Mouse (Mus musculus) layer of hippocampus, adult 18-20 months (tissue): ENCODE data around the gene Jag1. TPM values are rescaled to one million over a fixed set of nuclear protein-coding genes. Genes with fewer than 3 reads are reported as not detected.

ENCODE experiments used
- DNase-seq, 2 experiments: peaks; one replicate each; pipeline ENCODE4 v3.0.0; 2022; ENCODE audit warnings: low spot score in 2 of 2
- total RNA-seq, 2 experiments: library from RNA; stranded (reverse); gene quantifications; 2 replicates each; pipeline ENCODE4 v1.2.3; 2021

Jag1 gene
- total RNA-seq, 2 experiments from 2014 or later = 8.9 to 9.4 TPM

DNA sequence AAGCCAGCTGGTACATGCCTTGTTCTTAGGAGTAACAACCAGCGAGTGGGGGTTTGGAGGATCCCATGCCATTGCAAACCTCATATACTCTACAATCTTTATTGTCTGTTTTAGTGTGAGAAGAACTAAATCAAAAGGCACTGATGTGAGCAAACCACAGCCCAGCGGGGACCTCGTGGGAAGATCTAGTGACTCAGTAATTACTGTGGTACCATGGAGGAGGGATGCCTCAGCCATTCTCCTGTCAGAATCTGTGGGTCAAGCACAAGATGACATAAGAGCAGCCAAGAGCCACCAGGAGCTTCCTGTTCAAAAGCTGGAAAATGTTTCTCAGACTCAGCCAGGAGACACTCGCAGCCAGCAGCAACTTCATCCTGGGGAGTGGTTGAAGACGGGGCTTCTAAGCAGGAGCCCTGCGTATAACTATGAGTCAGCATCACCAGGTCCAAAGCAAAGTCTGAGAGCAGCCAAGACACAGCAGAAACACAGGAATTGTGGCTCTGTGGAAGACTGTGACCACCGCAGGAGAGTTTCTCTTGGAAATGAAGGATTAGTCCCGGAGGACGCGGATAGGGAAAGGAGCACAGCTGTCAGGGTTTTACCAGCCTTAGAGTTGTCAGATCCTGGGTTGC, 48.8 kb downstream of the Jag1 start:
- no peak for DNase-seq

DNA sequence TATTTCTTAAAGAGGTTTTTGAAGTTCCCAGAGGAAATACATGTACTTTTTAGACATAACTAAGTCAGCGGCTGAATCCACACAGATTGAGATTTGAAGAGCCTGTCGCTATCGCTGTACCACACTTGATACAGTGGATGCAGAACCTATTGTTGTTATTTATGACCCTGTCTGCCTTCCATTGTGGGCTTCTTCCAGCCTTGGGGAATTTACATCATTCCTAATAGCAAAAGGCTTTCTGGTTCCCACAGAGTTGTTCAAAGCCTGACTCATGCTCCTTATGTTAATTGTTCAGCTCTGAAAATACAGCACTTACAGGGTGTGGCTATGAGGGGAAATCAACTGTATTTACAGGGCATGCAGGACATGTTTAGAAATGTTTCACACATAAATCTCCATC, 51.9 kb downstream of the Jag1 start:
- no peak for DNase-seq

DNA sequence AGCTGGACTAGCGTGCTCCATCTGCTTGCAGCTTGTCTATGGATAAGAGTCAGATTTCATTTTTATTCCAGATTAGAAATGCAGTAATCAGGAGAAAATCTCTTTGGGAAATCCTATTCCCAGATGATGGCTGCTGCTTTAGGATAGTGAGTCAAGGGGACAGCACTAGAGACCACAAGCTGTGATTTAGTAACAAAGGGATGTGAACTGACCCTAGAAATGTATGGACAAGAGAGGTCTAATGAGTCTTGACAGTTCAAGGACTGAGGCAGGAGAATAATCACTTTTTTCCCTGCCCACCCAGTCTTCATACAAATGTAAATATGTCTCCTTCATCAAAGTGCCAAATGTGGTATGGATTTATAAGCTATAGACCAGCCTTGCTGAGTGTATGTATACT, 52.6 kb downstream of the Jag1 start:
- no peak for DNase-seq

DNA sequence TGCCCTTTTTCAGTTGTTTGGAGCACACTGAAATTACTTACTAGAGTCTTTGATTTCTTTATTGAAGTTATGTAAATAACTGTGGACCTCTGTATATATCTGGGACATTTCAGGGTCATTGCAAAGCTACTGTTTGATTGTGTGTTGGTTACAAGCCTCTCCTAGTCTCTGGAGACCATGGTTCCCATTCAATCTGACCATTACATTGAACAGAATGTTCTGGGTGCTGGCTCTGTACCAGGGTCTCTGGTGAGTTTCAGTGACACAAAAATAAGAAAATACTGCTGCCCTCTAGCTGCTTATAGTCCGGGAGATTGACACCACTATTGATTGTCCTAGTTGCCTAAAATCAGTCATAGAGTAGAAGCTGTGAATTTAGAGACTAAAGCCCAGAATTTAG, 66.5 kb downstream of the Jag1 start:
- no peak for DNase-seq

DNA sequence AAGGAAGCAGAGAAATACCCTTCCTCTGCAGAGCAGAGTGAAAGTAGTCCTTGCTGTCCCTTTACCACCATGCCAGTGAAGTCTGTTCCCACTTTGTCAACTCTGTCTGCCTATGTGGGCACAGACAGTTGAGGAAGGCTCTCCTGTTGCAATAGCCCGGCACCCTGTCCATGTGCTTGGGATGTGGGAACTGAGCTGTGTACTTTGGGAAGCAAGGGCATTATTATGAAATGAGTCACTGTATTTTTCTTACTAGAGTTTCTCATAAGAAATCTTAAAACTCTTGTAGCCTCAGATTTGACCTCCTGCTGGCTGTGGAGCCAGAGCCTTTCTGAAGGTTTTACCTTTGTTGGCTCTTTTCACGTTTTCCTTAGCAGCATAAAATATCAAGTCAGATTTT, 67.1 kb downstream of the Jag1 start:
- DNase-seq = no peak

DNA sequence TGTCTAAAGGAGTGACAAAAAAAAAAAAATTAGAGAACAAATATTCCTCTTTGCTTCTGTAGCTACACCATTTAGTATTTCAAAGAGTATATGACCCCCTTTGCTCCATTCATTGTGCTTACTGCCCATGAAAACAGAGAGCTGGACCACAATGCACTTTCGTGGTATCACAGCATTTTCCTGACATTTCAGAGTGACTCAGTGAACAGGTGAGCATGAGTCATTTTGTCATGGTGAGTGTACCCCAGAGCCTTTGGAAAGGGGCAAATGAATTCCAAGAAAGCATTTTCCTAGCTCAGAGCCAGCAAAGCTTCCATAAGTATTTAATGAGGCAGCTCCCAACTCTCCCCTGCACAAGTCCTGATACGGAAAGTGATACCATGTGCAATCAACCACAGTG, 72.3 kb downstream of the Jag1 start:
- no peak for DNase-seq

Other genes starting within 250 kb of the Jag1 start
- 10 to 100 TPM in 1 of 2 experiments, 1 to 10 TPM in 1; 6.8 to 26.4 TPM for gene AL731706.2, start 231.0 kb downstream of the Jag1 start, total RNA-seq
- gene Slx4ip, start 225.4 kb downstream of the Jag1 start, total RNA-seq = 1 to 10 TPM; 7.1 to 7.4 TPM
- gene AL731706.1, start 225.3 kb downstream of the Jag1 start, total RNA-seq = 10 to 100 TPM; 17.0 to 25.5 TPM
- 10 to 100 TPM; 17.0 to 25.1 TPM for gene Mkks, start 225.3 kb downstream of the Jag1 start, total RNA-seq